Mouse (Mus musculus) heart, adult 2 months (tissue): Measurements from ENCODE around the gene Ankar. TPM values are rescaled to one million over a fixed set of nuclear protein-coding genes. Genes with fewer than 3 reads are reported as not detected.

Experiments
- DNase-seq, 2 experiments: peaks; one replicate each; pipeline ENCODE4 v3.0.0; 2021
- H3K27ac ChIP-seq: fragments of 200-600 bp; 2 replicates; pipeline ENCODE4 v1.8.1; 2022
- H3K27me3 ChIP-seq: fragments of 200-500 bp; 2 replicates; pipeline ENCODE4 v1.6.1; 2012; ENCODE audit warnings: mild to moderate bottlenecking, low read length, inconsistent platforms, mixed read lengths; ENCODE audit not compliant: control insufficient read depth, insufficient read depth
- H3K36me3 ChIP-seq: fragments of 200-500 bp; 2 replicates; pipeline ENCODE4 v1.6.1; 2012; ENCODE audit warnings: low read length, inconsistent platforms; ENCODE audit not compliant: control insufficient read depth, insufficient read depth
- H3K4me1 ChIP-seq: fragments of 200-500 bp; 2 replicates; pipeline ENCODE4 v1.6.1; 2011; ENCODE audit warnings: low read length; ENCODE audit not compliant: control insufficient read depth, insufficient read depth
- H3K4me3 ChIP-seq: fragments of 200-600 bp; 2 replicates; pipeline ENCODE4 v1.8.1; 2022
- H3K79me2 ChIP-seq: fragments of 200-500 bp; replicated peaks from 2 replicates; pipeline ENCODE4 v1.6.1; 2012; ENCODE audit warnings: mild to moderate bottlenecking, inconsistent platforms, low read length, moderate library complexity, mixed read lengths; ENCODE audit not compliant: control insufficient read depth, insufficient read depth
- H3K9ac ChIP-seq: fragments of 200-500 bp; 2 replicates; pipeline ENCODE4 v1.6.1; 2012; ENCODE audit warnings: low read depth, mild to moderate bottlenecking, control low read depth, inconsistent platforms, low read length, mixed read lengths
- CTCF ChIP-seq: fragments of 200-600 bp; IDR thresholded peaks from 2 replicates; pipeline ENCODE4 v1.8.1; 2022; ENCODE audit warnings: antibody characterized with exemption, mild to moderate bottlenecking, moderate library complexity
- EP300 ChIP-seq: fragments of 200-500 bp; IDR thresholded peaks from 2 replicates; pipeline ENCODE4 v1.6.1; 2011; ENCODE audit warnings: low read depth, low read length, control low read depth; ENCODE audit not compliant: insufficient read depth
- POLR2A ChIP-seq: fragments of 200-500 bp; IDR thresholded peaks from 2 replicates; pipeline ENCODE4 v1.6.1; 2011; ENCODE audit warnings: mild to moderate bottlenecking, low read depth, low read length, control low read depth; ENCODE audit not compliant: insufficient read depth
- WGBS: fragments of 180-500 bp; shearing (Covaris S2); methylation state at CpG from one replicate; pipeline ENCODE4 v1.1.7; 2018; 5-methylcytosine and 5-hydroxymethylcytosine counted together
- intact Hi-C: fragments of 180-260 bp; cut with DNase I; formaldehyde crosslinking; loops from one replicate; pipeline ENCODE4 v1.15.1; 2025
- long read RNA-seq: library from polyadenylated mRNA; stranded (forward); transcript quantifications from one replicate; pipeline ENCODE4 v2.0.0, GENCODE M21; 2021
- polyA plus RNA-seq: library from polyadenylated mRNA; depleted of rRNA; stranded (reverse); fragments of >200 nt; gene quantifications from 2 replicates; pipeline ENCODE4 v1.2.3, GENCODE M21; 2012; rRNA removed
- total RNA-seq, 2 experiments: library from RNA; stranded (reverse); gene quantifications; 2 replicates each; pipeline ENCODE4 v1.2.3; 2021

The Ankar gene
- total RNA-seq (not detected), polyA plus RNA-seq (not detected in 2 replicates)
- long read RNA-seq = 0 reads

GRCm38 (mm10) chr1:72700479-72700878 is at the start of gene Ankar:
Gene Ankar, minus strand, starts transcription at chr1:72700579.
- no peak for TF ChIP-seq POLR2A
- TF ChIP-seq EP300 = no peak
- TF ChIP-seq CTCF = no peak
- DNase-seq = no peak
- H3K79me2 ChIP-seq = no peaks in the 10 kb centered on the region
- intact Hi-C loops = no loop called here
- H3K4me3 ChIP-seq = no peak within 1 kb of the TSS
- H3K4me1 ChIP-seq = no peaks in the 10 kb centered on the region
- no peak within 1 kb of the TSS for H3K9ac ChIP-seq
- H3K36me3 ChIP-seq = no peaks in the 10 kb centered on the region
- no peak within 1 kb of the TSS for H3K27ac ChIP-seq
- H3K27me3 ChIP-seq = no peaks in the 10 kb centered on the region
- 70% methylated on average over 11 of the region's 11 CpGs for WGBS

- H3K27me3 ChIP-seq = no peaks in the 10 kb centered on the region
- H3K79me2 ChIP-seq = no peaks in the 10 kb centered on the region
- no peak overlapping the region for H3K27ac ChIP-seq
- 59% methylated on average over 7 of the region's 7 CpGs for WGBS
- TF ChIP-seq CTCF = no peak
- intact Hi-C loops = no loop called here
- H3K4me1 ChIP-seq = no peaks in the 10 kb centered on the region
- no peaks in the 10 kb centered on the region for H3K36me3 ChIP-seq
- no peak for DNase-seq
- no peak overlapping the region for H3K4me3 ChIP-seq
- H3K9ac ChIP-seq = no peak overlapping the region
Measured at GRCm38 (mm10) chr1:72746382-72746781, 46.0 kb upstream of the Ankar start.

- H3K36me3 ChIP-seq = no peaks in the 10 kb centered on the region
- intact Hi-C loops = no loop called here
- H3K79me2 ChIP-seq = no peaks in the 10 kb centered on the region
- no peak overlapping the region for H3K27ac ChIP-seq
- DNase-seq = no peak
- H3K27me3 ChIP-seq = no peaks in the 10 kb centered on the region
- WGBS = 83% methylated on average over 8 of the region's 8 CpGs
- H3K4me3 ChIP-seq = no peak overlapping the region
- H3K4me1 ChIP-seq = no peaks in the 10 kb centered on the region
- H3K9ac ChIP-seq = no peak overlapping the region
- no peak for TF ChIP-seq POLR2A
- TF ChIP-seq CTCF = no peak
- TF ChIP-seq EP300 = no peak
Measured at GRCm38 (mm10) chr1:72744816-72745506, 44.6 kb upstream of the Ankar start.

- WGBS = 93% methylated on average over 5 of the region's 5 CpGs
- H3K79me2 ChIP-seq = no peaks in the 10 kb centered on the region
- H3K4me1 ChIP-seq = no peaks in the 10 kb centered on the region; the same call in 1 of the 2 replicates
- no peak overlapping the region for H3K4me3 ChIP-seq
- TF ChIP-seq EP300 (no peak), CTCF (no peak), POLR2A (no peak)
- no peaks in the 10 kb centered on the region for H3K36me3 ChIP-seq
- H3K27ac ChIP-seq = no peak overlapping the region
- DNase-seq = no peak
- H3K27me3 ChIP-seq = no peaks in the 10 kb centered on the region
- intact Hi-C loops = no loop called here
- H3K9ac ChIP-seq = no peak overlapping the region
Measured at GRCm38 (mm10) chr1:72741406-72741805, 41.0 kb upstream of the Ankar start.

- no peak overlapping the region for H3K9ac ChIP-seq
- no peaks in the 10 kb centered on the region for H3K79me2 ChIP-seq
- H3K4me3 ChIP-seq = no peak overlapping the region
- H3K27ac ChIP-seq = no peak overlapping the region
- H3K27me3 ChIP-seq = no peaks in the 10 kb centered on the region
- whole genome bisulfite sequencing = 71% methylated on average over 10 of the region's 10 CpGs
- no peaks in the 10 kb centered on the region for H3K36me3 ChIP-seq
- no peak for DNase-seq
- intact Hi-C loops = no loop called here
- no peaks in the 10 kb centered on the region; the same call in 1 of the 2 replicates for H3K4me1 ChIP-seq
- TF ChIP-seq CTCF (no peak), POLR2A (no peak), EP300 (no peak)
Measured at GRCm38 (mm10) chr1:72739681-72740063, 39.3 kb upstream of the Ankar start.

- 77% methylated on average over 15 of the region's 15 CpGs for WGBS
- no peak overlapping the region for H3K27ac ChIP-seq
- no peaks in the 10 kb centered on the region; the same call in 1 of the 2 replicates for H3K4me1 ChIP-seq
- no peaks in the 10 kb centered on the region for H3K79me2 ChIP-seq
- TF ChIP-seq EP300 = no peak
- no peak for TF ChIP-seq POLR2A
- TF ChIP-seq CTCF = no peak
- no peaks in the 10 kb centered on the region for H3K27me3 ChIP-seq
- peak; percentile 23 to 25 for DNase-seq
- no peak overlapping the region for H3K9ac ChIP-seq
- no peak overlapping the region for H3K4me3 ChIP-seq
- H3K36me3 ChIP-seq = no peaks in the 10 kb centered on the region
- intact Hi-C loops = no loop called here
Measured at GRCm38 (mm10) chr1:72738946-72739680, 38.7 kb upstream of the Ankar start.
